Mouse (Mus musculus) lung, embryonic 15.5 days (tissue): ENCODE results near the gene Fam131b. TPM values are rescaled to one million over a fixed set of nuclear protein-coding genes. Genes with fewer than 3 reads are reported as not detected.

Experiments used
- ATAC-seq: fragments of 200-750 bp; cut with Nextera tagmentation; 2 replicates; pipeline ENCODE4 v1.8.0; 2017; ENCODE audit warnings: moderate number of reproducible peaks, borderline replicate concordance; ENCODE audit not compliant: low FRiP score, low TSS enrichment; ENCODE audit errors: extremely low read depth
- H3K27ac ChIP-seq: fragments of 300-500 bp; sonication (generic); 2 replicates; pipeline ENCODE4 v1.5.1; 2015; ENCODE audit warnings: moderate library complexity, mild to moderate bottlenecking, inconsistent platforms
- H3K27me3 ChIP-seq: fragments of 300-500 bp; sonication (generic); 2 replicates; pipeline ENCODE4 v1.6.1; 2015; ENCODE audit warnings: inconsistent platforms
- H3K36me3 ChIP-seq: fragments of 300-500 bp; sonication (generic); 2 replicates; pipeline ENCODE4 v1.6.1; 2015; ENCODE audit warnings: inconsistent platforms
- H3K4me1 ChIP-seq: fragments of 300-500 bp; sonication (generic); 2 replicates; pipeline ENCODE4 v1.6.1; 2015; ENCODE audit warnings: inconsistent platforms
- H3K4me2 ChIP-seq: fragments of 300-500 bp; sonication (generic); 2 replicates; pipeline ENCODE4 v1.6.1; 2015; ENCODE audit warnings: inconsistent platforms, mild to moderate bottlenecking, moderate library complexity
- H3K4me3 ChIP-seq: fragments of 300-500 bp; sonication (generic); 2 replicates; pipeline ENCODE4 v1.5.1; 2015; ENCODE audit warnings: mild to moderate bottlenecking, inconsistent platforms
- H3K9ac ChIP-seq: fragments of 300-500 bp; sonication (generic); 2 replicates; pipeline ENCODE4 v1.6.1; 2015; ENCODE audit warnings: inconsistent platforms
- H3K9me3 ChIP-seq: fragments of 300-500 bp; sonication (generic); 2 replicates; pipeline ENCODE4 v1.6.1; 2016; ENCODE audit warnings: inconsistent platforms
- WGBS: fragments of 180-500 bp; shearing (Covaris S2); methylation state at CpG from one replicate; pipeline ENCODE4 v1.1.7; 2015; 5-methylcytosine and 5-hydroxymethylcytosine counted together
- polyA plus RNA-seq: library from polyadenylated mRNA; unstranded; fragments of >200 nt; fragmentation: Nextera tagmentation; extraction: Ambion mirVana; gene quantifications from 2 replicates; pipeline ENCODE4 v1.2.1, GENCODE M21; 2015

Fam131b gene
- polyA plus RNA-seq, 1 experiment from 2014 or later, result 0.14 TPM

DNA sequence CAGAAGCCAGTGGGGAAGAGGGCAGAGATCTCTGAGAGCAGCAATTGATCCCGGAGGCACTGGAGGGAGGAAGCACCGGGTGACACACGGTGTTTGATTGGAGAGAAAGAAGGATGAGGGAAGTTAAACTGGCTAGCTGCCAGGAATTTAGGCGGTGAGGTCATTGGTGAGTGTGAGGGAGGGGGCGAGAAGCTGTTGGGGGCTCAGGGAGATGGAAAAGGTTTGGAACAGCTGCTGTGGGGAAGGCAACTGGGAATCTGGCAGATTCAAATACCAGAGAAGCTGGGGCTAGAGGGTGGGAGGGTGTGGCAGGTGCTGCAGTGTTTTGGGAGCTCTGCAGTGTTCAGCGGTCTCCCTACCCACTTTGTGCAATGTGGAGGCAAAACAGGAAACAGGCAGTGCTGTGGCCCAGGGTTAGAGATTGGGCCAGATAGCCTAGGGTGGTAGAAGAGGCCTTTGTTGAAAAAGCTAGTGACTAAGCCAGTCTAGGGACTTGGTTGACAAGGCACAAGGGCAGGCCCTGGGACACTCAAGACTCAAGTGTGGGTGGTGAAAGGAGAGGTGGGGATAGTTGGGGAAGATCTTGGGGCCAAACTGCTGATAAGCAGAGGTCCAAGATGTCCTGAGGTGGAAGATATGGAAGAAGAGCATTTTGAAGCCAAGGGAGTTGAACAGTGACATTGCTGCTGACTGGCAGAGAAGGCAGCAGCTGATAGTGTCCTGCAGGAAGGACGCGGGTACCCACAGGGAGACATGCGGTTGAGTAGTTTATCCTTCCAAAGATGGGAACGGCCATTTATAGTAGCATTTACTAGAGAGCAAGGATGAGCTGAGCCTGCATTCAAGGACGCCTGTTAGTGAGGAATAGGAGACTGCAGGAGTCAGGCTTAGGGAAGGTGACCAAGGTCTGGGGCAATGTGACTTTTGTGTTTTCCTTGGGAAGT, 29.9 kb upstream of the Fam131b start:
- H3K27me3 ChIP-seq, result no peaks in the 10 kb centered on the region
- H3K4me3 ChIP-seq, result peak overlapping the region; percentile 75; the same call in 1 of the 2 replicates
- peaks cover 81% of the 10 kb centered on the region for H3K4me1 ChIP-seq
- H3K36me3 ChIP-seq, result peaks cover 56% of the 10 kb centered on the region
- WGBS, result 44% methylated on average over 11 of the region's 11 CpGs
- H3K9me3 ChIP-seq, result no peaks in the 10 kb centered on the region
- no peak for ATAC-seq
- H3K9ac ChIP-seq, result no peak overlapping the region
- H3K4me2 ChIP-seq, result peak overlapping the region; percentile 84
- H3K27ac ChIP-seq, result no peak overlapping the region

DNA sequence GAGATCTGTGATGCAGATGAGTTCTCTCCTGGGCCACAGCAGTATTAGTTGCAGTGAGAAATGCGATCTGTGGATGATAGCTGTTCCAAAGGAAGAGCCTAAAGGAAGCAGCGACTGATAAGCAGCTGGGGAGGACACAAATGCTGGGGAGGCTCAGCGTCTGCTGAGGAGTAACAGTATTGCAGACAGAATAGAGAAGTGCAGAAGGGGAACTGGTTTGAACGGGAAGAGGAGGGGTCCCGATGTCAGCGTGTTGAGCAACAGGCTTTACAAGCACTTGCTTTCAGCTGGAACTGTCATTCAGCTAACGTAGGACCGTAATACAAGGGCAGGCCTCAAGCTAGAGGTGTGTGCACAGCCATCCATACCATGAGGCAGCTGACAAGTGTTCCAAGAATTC, 28.7 kb upstream of the Fam131b start:
- WGBS, result 44% methylated on average over 8 of the region's 8 CpGs
- Histone ChIP-seq H3K9me3 (no peaks in the 10 kb centered on the region), H3K9ac (no peak overlapping the region), H3K4me2 (peak overlapping the region; percentile 84), H3K36me3 (peaks cover 44% of the 10 kb centered on the region), H3K4me1 (peaks cover 76% of the 10 kb centered on the region), H3K27ac (peak overlapping the region; percentile 22; the same call in 1 of the 2 replicates), H3K27me3 (no peaks in the 10 kb centered on the region), H3K4me3 (peak overlapping the region; percentile 75; the same call in 1 of the 2 replicates)
- ATAC-seq, result no peak

DNA sequence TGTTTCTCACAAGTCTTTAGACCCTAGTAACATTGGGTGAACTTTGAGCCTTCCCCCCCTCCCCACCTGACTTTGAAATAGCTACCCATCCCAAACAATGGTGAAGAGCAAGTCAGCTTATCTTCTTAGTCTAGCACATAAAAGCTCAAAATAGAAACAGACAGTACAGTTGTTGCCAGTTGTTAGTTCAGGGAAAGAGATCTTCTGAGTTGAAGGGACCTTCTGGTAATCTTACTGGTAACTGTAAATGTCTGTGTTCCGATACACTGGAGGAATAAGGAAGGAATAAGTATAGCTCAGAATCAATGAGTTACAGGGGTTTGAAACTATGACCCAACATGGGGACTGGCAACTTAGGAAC, 28.0 kb upstream of the Fam131b start:
- Histone ChIP-seq H3K4me3 (peak overlapping the region; percentile 75), H3K36me3 (peaks cover 37% of the 10 kb centered on the region), H3K27ac (no peak overlapping the region), H3K4me2 (peak overlapping the region; percentile 84), H3K9me3 (no peaks in the 10 kb centered on the region), H3K27me3 (no peaks in the 10 kb centered on the region), H3K4me1 (peaks cover 71% of the 10 kb centered on the region), H3K9ac (no peak overlapping the region)
- WGBS, result 92% methylated on average over 1 of the region's 1 CpGs
- ATAC-seq, result no peak

DNA sequence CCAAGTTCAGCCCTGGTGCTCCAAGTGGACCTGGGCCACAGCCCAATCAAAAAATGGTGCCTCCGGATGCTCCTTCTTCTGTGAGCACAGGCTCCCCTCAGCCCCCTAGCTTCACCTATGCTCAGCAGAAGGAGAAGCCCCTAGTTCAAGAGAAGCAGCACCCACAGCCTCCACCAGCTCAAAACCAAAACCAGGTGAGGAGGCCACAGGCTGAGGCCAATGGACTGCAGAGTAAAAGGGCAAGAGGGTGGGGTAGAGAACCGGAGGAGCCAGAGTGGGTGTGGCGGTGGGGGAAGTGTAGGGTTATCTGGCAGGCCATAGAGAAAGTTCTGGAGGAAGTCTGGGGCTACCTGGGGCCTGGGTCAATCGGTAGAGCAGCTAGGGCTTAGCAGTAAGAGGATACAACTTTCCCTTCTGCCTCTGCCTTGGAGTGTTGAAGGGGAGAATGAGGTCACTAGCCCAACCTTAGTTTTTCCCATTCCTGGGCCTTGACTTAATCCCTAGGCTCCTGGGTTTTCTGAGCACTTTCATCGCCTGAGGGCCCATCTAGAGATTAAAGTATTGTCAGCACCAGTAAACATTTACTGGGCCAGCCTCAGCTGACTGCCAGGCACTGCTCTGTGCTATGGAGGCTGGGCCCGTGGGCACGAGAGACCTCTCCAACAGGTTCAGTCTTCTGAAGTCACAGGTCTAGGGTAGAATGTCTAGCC, 27.5 kb upstream of the Fam131b start:
- Histone ChIP-seq H3K4me1 (peaks cover 66% of the 10 kb centered on the region), H3K4me2 (peak overlapping the region; percentile 84), H3K27me3 (no peaks in the 10 kb centered on the region), H3K9ac (peak overlapping the region; percentile 91; the same call in 1 of the 2 replicates), H3K27ac (0 out of 2 replicates have a peak overlapping the region, but pooled peaks have one; percentile 3), H3K4me3 (peak overlapping the region; percentile 75), H3K36me3 (peaks cover 32% of the 10 kb centered on the region), H3K9me3 (no peaks in the 10 kb centered on the region)
- WGBS, result 69% methylated on average over 7 of the region's 7 CpGs
- ATAC-seq, result no peak

DNA sequence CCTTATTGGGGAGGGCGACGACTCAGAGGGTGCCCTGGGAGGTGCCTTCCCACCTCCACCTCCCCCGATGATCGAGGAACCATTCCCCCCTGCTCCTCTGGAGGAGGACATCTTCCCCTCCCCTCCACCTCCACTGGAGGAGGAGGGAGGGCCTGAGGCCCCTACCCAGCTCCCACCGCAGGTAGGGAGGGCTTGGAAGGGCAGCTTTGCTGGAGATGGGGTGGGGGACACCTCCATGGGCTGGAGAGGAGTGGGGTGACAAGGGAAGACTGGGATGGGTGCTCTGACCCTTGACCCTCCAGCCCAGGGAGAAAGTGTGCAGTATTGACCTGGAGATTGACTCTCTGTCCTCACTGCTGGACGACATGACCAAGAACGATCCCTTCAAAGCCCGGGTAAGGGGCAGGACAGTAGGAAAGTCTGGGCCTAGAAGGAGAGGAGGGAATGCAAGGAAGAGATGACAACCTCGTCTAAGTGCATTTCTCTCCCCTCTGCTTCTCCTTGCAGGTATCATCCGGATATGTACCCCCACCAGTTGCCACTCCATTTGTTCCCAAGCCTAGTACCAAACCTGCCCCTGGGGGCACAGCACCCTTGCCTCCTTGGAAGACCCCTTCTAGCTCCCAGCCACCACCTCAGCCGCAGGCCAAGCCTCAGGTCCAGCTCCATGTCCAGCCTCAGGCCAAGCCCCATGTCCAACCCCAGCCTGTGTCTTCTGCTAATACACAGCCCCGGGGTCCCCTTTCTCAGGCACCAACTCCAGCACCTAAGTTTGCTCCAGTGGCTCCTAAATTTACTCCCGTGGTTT, 26.7 kb upstream of the Fam131b start:
- H3K4me1 ChIP-seq, result peaks cover 58% of the 10 kb centered on the region
- no peaks in the 10 kb centered on the region for H3K9me3 ChIP-seq
- no peaks in the 10 kb centered on the region for H3K27me3 ChIP-seq
- H3K9ac ChIP-seq, result peak overlapping the region; percentile 91
- H3K27ac ChIP-seq, result peak overlapping the region; percentile 99
- H3K36me3 ChIP-seq, result peaks cover 24% of the 10 kb centered on the region
- no peak for ATAC-seq
- H3K4me2 ChIP-seq, result peak overlapping the region; percentile 84
- H3K4me3 ChIP-seq, result peak overlapping the region; percentile 75
- 30% methylated on average over 13 of the region's 13 CpGs for whole genome bisulfite sequencing

DNA sequence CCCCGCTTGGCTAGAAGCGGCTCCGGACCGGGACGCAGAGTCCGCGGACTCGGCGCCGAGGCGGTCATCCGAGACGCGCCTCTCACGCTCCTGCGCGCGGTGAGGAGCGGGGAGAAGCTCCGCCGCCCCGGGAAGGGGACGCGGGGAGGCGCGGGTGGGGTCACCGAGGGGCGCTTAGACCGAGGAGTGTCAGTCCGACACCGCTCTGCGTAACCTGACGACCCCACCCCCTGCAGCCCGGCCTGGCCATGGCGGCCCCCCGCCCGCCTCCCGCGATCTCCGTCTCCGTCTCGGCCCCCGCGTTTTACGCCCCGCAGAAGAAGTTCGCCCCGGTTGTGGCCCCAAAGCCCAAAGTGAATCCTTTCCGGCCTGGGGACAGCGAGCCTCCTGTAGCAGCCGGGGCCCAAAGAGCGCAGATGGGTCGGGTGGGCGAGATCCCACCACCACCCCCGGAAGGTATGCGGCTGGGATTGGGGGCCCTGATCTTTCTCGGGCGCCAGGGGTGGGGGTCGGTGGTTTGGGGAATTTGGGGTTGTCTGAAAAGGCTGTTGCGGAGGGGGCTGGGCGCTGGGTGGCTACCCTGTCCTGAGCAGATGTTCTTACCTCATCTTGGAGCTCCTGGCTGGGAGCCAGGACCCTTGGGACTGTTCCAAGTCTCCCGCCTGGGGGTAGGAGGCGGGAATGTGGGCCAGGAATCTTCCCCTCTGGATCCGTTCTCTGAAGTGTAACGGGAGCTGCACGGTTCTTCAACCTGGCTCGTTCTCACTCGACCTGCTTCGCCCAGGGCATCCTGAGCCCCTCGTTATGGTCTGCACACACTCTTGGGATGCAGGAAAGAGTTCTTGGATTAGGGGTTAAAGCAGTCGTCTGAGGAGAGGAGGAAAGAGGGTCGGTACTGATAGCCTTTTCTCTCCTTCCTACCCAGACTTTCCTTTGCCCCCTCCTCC, 25.9 kb upstream of the Fam131b start:
- Histone ChIP-seq H3K4me1 (peaks cover 51% of the 10 kb centered on the region), H3K9ac (peak overlapping the region; percentile 91), H3K4me3 (peak overlapping the region; percentile 75), H3K27ac (peak overlapping the region; percentile 99), H3K27me3 (no peaks in the 10 kb centered on the region), H3K9me3 (no peaks in the 10 kb centered on the region), H3K4me2 (peak overlapping the region; percentile 84), H3K36me3 (peaks cover 15% of the 10 kb centered on the region)
- peak; percentile 44 for ATAC-seq
- WGBS, result under 1% methylated on average over 64 of the region's 72 CpGs

DNA sequence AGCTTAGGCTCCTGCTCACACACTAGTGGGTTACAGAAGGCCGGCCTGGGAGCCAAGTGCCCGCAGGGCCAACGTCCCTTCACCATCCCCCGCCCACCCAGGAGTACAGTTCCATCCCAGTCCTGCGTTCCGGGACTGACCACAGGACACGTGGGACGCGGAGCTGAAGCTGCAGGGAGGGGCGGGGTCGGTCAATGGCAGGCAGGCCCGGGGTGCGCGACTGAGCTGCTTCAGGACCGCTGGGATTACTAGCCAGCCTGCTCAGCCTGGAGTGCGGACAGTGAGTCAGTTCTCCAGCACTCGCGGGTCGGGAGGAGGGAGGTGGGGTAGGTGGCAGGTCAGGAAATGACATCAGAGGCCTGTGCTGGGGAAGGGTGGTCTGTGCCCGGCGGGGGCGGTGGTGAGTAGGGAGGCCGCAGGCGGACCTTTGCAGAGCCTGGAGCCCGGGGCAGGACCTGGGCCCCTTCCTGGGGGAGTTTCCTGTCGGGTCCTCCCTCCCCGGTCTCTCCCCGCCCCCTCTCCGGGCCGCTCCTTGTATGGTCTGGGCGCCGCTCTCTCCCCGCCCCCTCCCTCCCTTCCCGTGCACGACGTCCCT, 25.1 kb upstream of the Fam131b start, which contains the start of gene Zyx:
TSS of gene Zyx (plus strand) at position 205 of the 595 bp plus-strand sequence.
- peak; percentile 96 for ATAC-seq
- H3K36me3 ChIP-seq, result peaks cover 7% of the 10 kb centered on the region
- under 1% methylated on average over 25 of the region's 36 CpGs for WGBS
- H3K4me3 ChIP-seq, result peak within 1 kb of the TSS; percentile 75
- no peaks in the 10 kb centered on the region for H3K9me3 ChIP-seq
- no peaks in the 10 kb centered on the region for H3K27me3 ChIP-seq
- peak within 1 kb of the TSS; percentile 84 for H3K4me2 ChIP-seq
- peaks cover 45% of the 10 kb centered on the region for H3K4me1 ChIP-seq
- peak within 1 kb of the TSS; percentile 91 for H3K9ac ChIP-seq
- H3K27ac ChIP-seq, result peak within 1 kb of the TSS; percentile 99

DNA sequence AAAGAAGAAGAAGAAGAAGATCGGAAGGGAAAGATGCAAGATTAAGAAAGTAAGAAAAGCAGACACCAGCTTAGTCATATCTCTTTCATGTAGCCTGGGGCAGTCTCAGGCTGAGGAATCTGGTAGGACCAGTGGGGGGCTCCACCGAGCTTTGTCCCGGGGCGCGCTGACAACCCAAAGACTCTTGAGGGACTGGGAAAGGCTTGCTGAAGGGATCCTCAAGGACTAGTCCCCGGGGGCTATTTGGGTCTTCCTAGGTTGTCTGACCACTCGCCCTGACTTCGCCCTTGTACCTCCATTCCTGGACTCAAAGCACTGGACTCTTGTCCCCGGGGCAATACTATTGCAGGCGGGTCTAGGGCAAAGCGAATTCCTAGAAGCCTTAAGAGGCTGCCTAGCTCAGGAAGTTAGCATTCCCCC, 24.6 kb upstream of the Fam131b start:
- Histone ChIP-seq H3K27ac (peak overlapping the region; percentile 99), H3K9me3 (no peaks in the 10 kb centered on the region), H3K9ac (peak overlapping the region; percentile 91), H3K36me3 (peaks cover 6% of the 10 kb centered on the region; the same call in 1 of the 2 replicates), H3K4me1 (peaks cover 40% of the 10 kb centered on the region), H3K4me3 (peak overlapping the region; percentile 75), H3K27me3 (no peaks in the 10 kb centered on the region), H3K4me2 (peak overlapping the region; percentile 84)
- under 1% methylated on average over 11 of the region's 11 CpGs for WGBS
- peak; percentile 44 for ATAC-seq

DNA sequence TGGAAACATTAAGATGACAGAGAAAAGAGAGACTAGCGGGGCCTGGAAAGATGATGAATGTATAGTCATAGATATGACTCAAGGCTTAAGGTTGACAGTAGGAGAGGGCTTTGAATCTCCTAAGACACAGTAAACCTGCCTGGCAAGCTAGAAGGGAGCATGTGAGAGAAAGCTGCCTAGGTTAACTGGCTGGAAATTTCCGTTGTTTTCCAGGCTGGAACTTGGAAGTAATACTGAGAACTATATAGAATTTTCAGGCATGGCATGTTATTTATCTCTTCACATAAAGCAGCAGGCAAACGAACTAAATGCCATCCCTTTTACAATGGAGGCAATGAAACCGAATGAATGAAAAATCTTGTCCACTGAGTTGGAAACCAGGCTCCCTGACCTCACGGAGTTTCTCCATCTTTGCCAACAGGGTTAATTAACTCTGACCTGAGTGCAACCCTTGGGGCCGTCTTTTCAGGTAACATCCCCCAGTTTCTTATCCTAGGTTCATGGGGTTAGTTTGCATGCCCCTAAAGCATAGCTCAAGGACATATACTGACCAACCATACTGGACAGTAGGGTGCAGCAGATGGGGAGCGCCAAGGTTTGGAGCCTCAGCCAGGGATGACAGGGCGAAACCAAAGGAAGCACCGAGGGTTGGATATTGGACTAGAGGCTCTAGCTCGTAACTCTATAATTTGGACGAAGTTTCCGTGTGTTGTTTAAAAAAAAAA, 24.0 kb upstream of the Fam131b start:
- ATAC-seq, result no peak
- Histone ChIP-seq H3K36me3 (peaks cover 6% of the 10 kb centered on the region; the same call in 1 of the 2 replicates), H3K27ac (0 out of 2 replicates have a peak overlapping the region, but pooled peaks have one; percentile 99), H3K9me3 (no peaks in the 10 kb centered on the region), H3K27me3 (no peaks in the 10 kb centered on the region), H3K4me1 (peaks cover 35% of the 10 kb centered on the region), H3K9ac (peak overlapping the region; percentile 91), H3K4me3 (peak overlapping the region; percentile 75), H3K4me2 (peak overlapping the region; percentile 84)
- 36% methylated on average over 12 of the region's 12 CpGs for WGBS

DNA sequence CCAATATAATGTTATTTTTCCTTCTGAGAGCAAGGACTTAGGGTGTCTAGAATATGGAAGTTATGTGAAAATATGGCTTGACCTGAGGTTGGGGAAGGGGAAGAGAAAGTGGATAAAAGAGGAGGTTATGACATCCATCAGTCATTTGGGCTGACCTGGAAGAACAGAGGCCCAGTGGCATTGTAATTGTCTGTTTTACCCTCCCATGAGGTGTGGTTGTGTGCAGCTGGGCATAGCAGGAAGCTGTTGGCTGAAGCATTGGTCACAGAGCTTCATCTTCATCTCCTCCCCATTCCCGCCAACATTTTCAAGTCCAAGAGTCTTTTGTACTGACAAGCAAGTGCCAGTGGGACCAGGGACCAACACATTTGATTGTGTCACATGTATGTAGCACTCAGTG, 19.8 kb upstream of the Fam131b start:
- WGBS, result 83% methylated on average over 1 of the region's 1 CpGs
- Histone ChIP-seq H3K27ac (no peak overlapping the region), H3K4me2 (no peak overlapping the region), H3K36me3 (no peaks in the 10 kb centered on the region), H3K9me3 (no peaks in the 10 kb centered on the region), H3K27me3 (no peaks in the 10 kb centered on the region), H3K9ac (no peak overlapping the region), H3K4me1 (peaks cover 7% of the 10 kb centered on the region; the same call in 1 of the 2 replicates), H3K4me3 (no peak overlapping the region)
- ATAC-seq, result no peak
